Mouse (Mus musculus): ENCODE measurements around the gene Synj1.

DNA sequence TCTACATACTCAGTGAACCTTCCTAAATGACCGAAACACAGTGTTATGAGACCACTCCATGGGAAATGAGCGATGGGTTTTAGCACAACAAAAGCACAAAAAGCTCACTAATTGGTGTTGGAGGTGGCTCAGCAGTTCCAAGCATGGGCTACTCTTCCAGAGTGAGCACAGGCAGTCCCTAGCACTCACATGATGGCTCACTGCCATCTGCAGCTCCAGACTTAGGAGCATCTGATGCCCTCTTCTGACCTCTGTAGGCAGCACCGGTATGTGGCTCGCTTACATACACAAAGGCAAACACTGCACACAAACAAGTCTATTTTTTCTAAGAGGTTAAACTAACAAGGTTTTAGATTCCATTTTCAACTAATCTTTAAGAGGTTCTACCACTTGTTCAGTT lies 44.9 kb downstream of the Synj1 start:
- no peak for TF ChIP-seq ZC3H11A (IDR thresholded peaks at IDR 0.05; ENCODE audit: low read depth, low read length)
- TF ChIP-seq HCFC1 (IDR thresholded peaks at IDR 0.05; ENCODE audit: low read depth, low read length), result no peak
- TF ChIP-seq CTCF (conservative IDR thresholded peaks at IDR 0.05 in 1 of 2, IDR thresholded peaks at IDR 0.05 in 1 of 2; ENCODE audit: low read depth in 2 of 2, low read length in 2 of 2), result no peak
